Mouse (Mus musculus): ENCODE results near the gene Marc1.
A peak's percentile ranks its signal among the peaks of the same experiment; 100 is the strongest.

Gene Marc1

GRCm38 (mm10) chr1:184822678-184823077 lies 11.6 kb upstream of the Marc1 start:
- peak; percentile 72 for DNase-seq (ENCODE audit: low spot score)

GRCm38 (mm10) chr1:184817768-184818167 lies 6.7 kb upstream of the Marc1 start:
- DNase-seq (ENCODE audit: low spot score): no peak

- no peak for DNase-seq (ENCODE audit: low spot score)
Measured at GRCm38 (mm10) chr1:184811716-184812250, 670 bp upstream of the Marc1 start.

GRCm38 (mm10) chr1:184809578-184810001 lies 1.5 kb downstream of the Marc1 start:
- DNase-seq (ENCODE audit: low spot score): no peak

- DNase-seq (ENCODE audit: low spot score): no peak
Measured at GRCm38 (mm10) chr1:184808418-184809012, 2.6 kb downstream of the Marc1 start.

GRCm38 (mm10) chr1:184807627-184808417 lies 3.3 kb downstream of the Marc1 start:
- DNase-seq (ENCODE audit: low spot score): no peak

- no peak for DNase-seq (ENCODE audit: low spot score)
Measured at GRCm38 (mm10) chr1:184807123-184807522, 4.0 kb downstream of the Marc1 start.

- DNase-seq (ENCODE audit: low spot score): no peak
Measured at GRCm38 (mm10) chr1:184805749-184806148, 5.4 kb downstream of the Marc1 start.

GRCm38 (mm10) chr1:184793163-184793876 lies 17.8 kb downstream of the Marc1 start:
- peak; percentile 83 for DNase-seq (ENCODE audit: low spot score)

- peak; percentile 81 for DNase-seq (ENCODE audit: low spot score)
Measured at GRCm38 (mm10) chr1:184791109-184791508, 20.0 kb downstream of the Marc1 start.

- no peak for DNase-seq (ENCODE audit: low spot score)
Measured at GRCm38 (mm10) chr1:184786376-184787151, 24.5 kb downstream of the Marc1 start.

GRCm38 (mm10) chr1:184783641-184784040 lies 27.5 kb downstream of the Marc1 start:
- no peak for DNase-seq (ENCODE audit: low spot score)

- peak; percentile 25 for DNase-seq (ENCODE audit: low spot score)
Measured at GRCm38 (mm10) chr1:184782161-184782513, 29.0 kb downstream of the Marc1 start.

- DNase-seq (ENCODE audit: low spot score): no peak
Measured at GRCm38 (mm10) chr1:184781286-184782160, 29.6 kb downstream of the Marc1 start.

GRCm38 (mm10) chr1:184778157-184778556 lies 33.0 kb downstream of the Marc1 start:
- DNase-seq (ENCODE audit: low spot score): no peak

GRCm38 (mm10) chr1:184777061-184777795 lies 33.9 kb downstream of the Marc1 start:
- no peak for DNase-seq (ENCODE audit: low spot score)

- DNase-seq (ENCODE audit: low spot score): no peak
Measured at GRCm38 (mm10) chr1:184775289-184775688, 35.8 kb downstream of the Marc1 start.

GRCm38 (mm10) chr1:184771891-184772249 lies 39.2 kb downstream of the Marc1 start:
- DNase-seq (ENCODE audit: low spot score): no peak

- DNase-seq (ENCODE audit: low spot score): peak; percentile 89
Measured at GRCm38 (mm10) chr1:184771202-184771890, 39.8 kb downstream of the Marc1 start.

- DNase-seq (ENCODE audit: low spot score): no peak
Measured at GRCm38 (mm10) chr1:184763866-184764265, 47.2 kb downstream of the Marc1 start.

Data from embryo, embryonic 10 days (tissue).